Mouse (Mus musculus): ENCODE measurements around the gene Dhx30.

- TF ChIP-seq CTCF (IDR thresholded peaks at IDR 0.05; ENCODE audit: borderline replicate concordance, control insufficient read depth, extremely low read depth, insufficient read depth, low read length, poor library complexity): no peak
- TF ChIP-seq POLR2A (IDR thresholded peaks at IDR 0.05; ENCODE audit: control insufficient read depth, extremely low read depth, insufficient read depth, low read length, poor library complexity): no peak
Observed at GRCm38 (mm10) chr9:110142097-110142496, 24.5 kb upstream of the Dhx30 start.

All from thymus, adult 2 months (tissue).